Mouse (Mus musculus): ENCODE measurements around the gene Mog. TPM values are rescaled to one million over a fixed set of nuclear protein-coding genes. Genes with fewer than 3 reads are reported as not detected.

Gene Mog
- polyA plus RNA-seq, 1 experiment from 2014 or later, result 0.19 TPM

Other genes with a start within 250 kb of the Mog start
- not detected in 2 replicates for gene H2-M10.6, start 211.2 kb downstream of the Mog start, polyA plus RNA-seq (2014; fragmentation: Nextera tagmentation; extraction: Ambion mirVana)
- 38.0 and 42.7 TPM in 2 replicates for gene Trim26, start 186.3 kb downstream of the Mog start, polyA plus RNA-seq (2014; fragmentation: Nextera tagmentation; extraction: Ambion mirVana)
- 0.13 and 0.74 TPM in 2 replicates for gene Trim15, start 156.2 kb downstream of the Mog start, polyA plus RNA-seq (2014; fragmentation: Nextera tagmentation; extraction: Ambion mirVana)
- 1.5 and 2.0 TPM in 2 replicates for gene Trim10, start 153.8 kb downstream of the Mog start, polyA plus RNA-seq (2014; fragmentation: Nextera tagmentation; extraction: Ambion mirVana)
- gene Trim40, start 133.3 kb downstream of the Mog start, polyA plus RNA-seq (2014; fragmentation: Nextera tagmentation; extraction: Ambion mirVana), result not detected in 2 replicates
- 1.3 and 1.6 TPM in 2 replicates for gene Trim31, start 125.3 kb downstream of the Mog start, polyA plus RNA-seq (2014; fragmentation: Nextera tagmentation; extraction: Ambion mirVana)
- 0.87 and 1.2 TPM in 2 replicates for gene Rnf39, start 80.5 kb downstream of the Mog start, polyA plus RNA-seq (2014; fragmentation: Nextera tagmentation; extraction: Ambion mirVana)
- 115 and 120 TPM in 2 replicates for gene Ppp1r11, start 71.7 kb downstream of the Mog start, polyA plus RNA-seq (2014; fragmentation: Nextera tagmentation; extraction: Ambion mirVana)
- 92.4 and 97.2 TPM in 2 replicates for gene Znrd1, start 64.8 kb downstream of the Mog start, polyA plus RNA-seq (2014; fragmentation: Nextera tagmentation; extraction: Ambion mirVana)
- 6.8 and 8.1 TPM in 2 replicates for gene Znrd1as, start 64.8 kb downstream of the Mog start, polyA plus RNA-seq (2014; fragmentation: Nextera tagmentation; extraction: Ambion mirVana)
- not detected in 2 replicates for gene 2410137M14Rik, start 42.2 kb downstream of the Mog start, polyA plus RNA-seq (2014; fragmentation: Nextera tagmentation; extraction: Ambion mirVana)
- 0.49 and 0.74 TPM in 2 replicates for gene H2-M5, start 33.9 kb downstream of the Mog start, polyA plus RNA-seq (2014; fragmentation: Nextera tagmentation; extraction: Ambion mirVana)
- 77.8 and 82.1 TPM in 2 replicates for gene Zfp57, start 22.2 kb downstream of the Mog start, polyA plus RNA-seq (2014; fragmentation: Nextera tagmentation; extraction: Ambion mirVana)
- 14.2 and 15.8 TPM in 2 replicates for gene Gabbr1, start 22.6 kb upstream of the Mog start, polyA plus RNA-seq (2014; fragmentation: Nextera tagmentation; extraction: Ambion mirVana)
- gene Olfr90, start 65.1 kb upstream of the Mog start, polyA plus RNA-seq (2014; fragmentation: Nextera tagmentation; extraction: Ambion mirVana), result not detected in 2 replicates
- not detected in 2 replicates for gene Olfr91, start 74.9 kb upstream of the Mog start, polyA plus RNA-seq (2014; fragmentation: Nextera tagmentation; extraction: Ambion mirVana)
- not detected in 2 replicates for gene Olfr92, start 96.7 kb upstream of the Mog start, polyA plus RNA-seq (2014; fragmentation: Nextera tagmentation; extraction: Ambion mirVana)
- gene Olfr93, start 138.1 kb upstream of the Mog start, polyA plus RNA-seq (2014; fragmentation: Nextera tagmentation; extraction: Ambion mirVana), result not detected in 2 replicates
- gene Ubd, start 170.5 kb upstream of the Mog start, polyA plus RNA-seq (2014; fragmentation: Nextera tagmentation; extraction: Ambion mirVana), result not detected in 2 replicates
- gene Olfr94, start 177.6 kb upstream of the Mog start, polyA plus RNA-seq (2014; fragmentation: Nextera tagmentation; extraction: Ambion mirVana), result not detected in 2 replicates
- gene Olfr95, start 189.7 kb upstream of the Mog start, polyA plus RNA-seq (2014; fragmentation: Nextera tagmentation; extraction: Ambion mirVana), result not detected in 2 replicates
- gene Olfr96, start 196.7 kb upstream of the Mog start, polyA plus RNA-seq (2014; fragmentation: Nextera tagmentation; extraction: Ambion mirVana), result not detected in 2 replicates
- not detected in 2 replicates for gene Olfr97, start 213.9 kb upstream of the Mog start, polyA plus RNA-seq (2014; fragmentation: Nextera tagmentation; extraction: Ambion mirVana)
- gene Olfr98, start 240.4 kb upstream of the Mog start, polyA plus RNA-seq (2014; fragmentation: Nextera tagmentation; extraction: Ambion mirVana), result not detected in 2 replicates
- gene H2-M3, start 246.8 kb upstream of the Mog start, polyA plus RNA-seq (2014; fragmentation: Nextera tagmentation; extraction: Ambion mirVana), result 2.9 and 4.3 TPM in 2 replicates

Data from stomach, embryonic 14.5 days (tissue).